Mouse (Mus musculus) megakaryocyte, embryonic 14.5 days (primary cell): ENCODE measurements around the gene 1600015I10Rik. TPM values are rescaled to one million over a fixed set of nuclear protein-coding genes. Genes with fewer than 3 reads are reported as not detected.
"Not testable (repeated sequence)": the region's sequence is repeated elsewhere in the genome, so short reads cannot be mapped to it uniquely, and the experiment has no call there.

Experiments used
- H3K27me3 ChIP-seq: replicated peaks from 2 replicates; pipeline ENCODE3; 2012; ENCODE audit warnings: inconsistent platforms
- H3K36me3 ChIP-seq: replicated peaks from 2 replicates; pipeline ENCODE3; 2012; ENCODE audit warnings: low read length, inconsistent platforms, mixed read lengths
- H3K4me1 ChIP-seq: 2 replicates; pipeline ENCODE4 v1.6.1; 2012; ENCODE audit warnings: inconsistent platforms
- H3K4me3 ChIP-seq: replicated peaks from 2 replicates; pipeline ENCODE3; 2012; ENCODE audit warnings: moderate library complexity, mild to moderate bottlenecking, inconsistent platforms
- H3K9me3 ChIP-seq: 2 replicates; pipeline ENCODE4 v1.6.1; 2012; ENCODE audit warnings: inconsistent platforms
- FLI1 ChIP-seq: IDR thresholded peaks from 2 replicates; pipeline ENCODE4 v1.6.1; 2012; ENCODE audit warnings: low read length, inconsistent platforms, mixed read lengths
- GATA1 ChIP-seq: IDR thresholded peaks from 3 replicates; pipeline ENCODE4 v1.6.1; 2012; ENCODE audit warnings: mixed read lengths, low read length, inconsistent platforms, borderline replicate concordance
- polyA plus RNA-seq: library from polyadenylated mRNA; stranded (reverse); fragments of >175 nt; gene quantifications from 2 replicates; pipeline ENCODE4 v1.2.3, GENCODE M21; 2012; ENCODE audit warnings: low replicate concordance; ENCODE audit not compliant: insufficient read depth

Gene 1600015I10Rik
- not detected in 2 replicates for polyA plus RNA-seq

DNA sequence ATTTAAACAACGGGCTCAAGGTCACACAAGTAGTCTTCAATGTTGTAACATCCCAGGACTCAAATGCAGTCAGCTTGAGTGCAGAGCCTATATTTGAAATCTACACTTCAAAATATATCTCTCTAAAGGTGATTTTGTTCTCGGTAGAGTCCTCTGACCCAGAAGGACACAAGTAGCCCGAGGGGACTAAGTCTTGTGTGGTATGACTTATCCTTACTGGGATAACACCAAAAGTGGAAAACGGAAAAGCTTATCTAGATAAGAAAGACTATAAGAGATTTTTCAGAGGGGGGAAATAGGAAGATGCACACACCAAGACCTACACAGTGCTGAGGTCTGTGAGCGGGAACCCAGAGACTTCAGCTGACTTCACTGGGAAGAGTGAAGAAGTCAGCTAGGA, at the start of gene 1600015I10Rik:
Gene 1600015I10Rik, plus strand, starts transcription at position 301 of the 400 bp plus-strand sequence.
- H3K9me3 ChIP-seq, result peaks cover 4% of the 10 kb centered on the region; the same call in 1 of the 2 replicates
- TF ChIP-seq FLI1, result no peak
- no peak for TF ChIP-seq GATA1
- H3K36me3 ChIP-seq, result no peaks in the 10 kb centered on the region
- H3K4me3 ChIP-seq, result no peak within 1 kb of the TSS
- no peaks in the 10 kb centered on the region for H3K4me1 ChIP-seq
- peaks cover 29% of the 10 kb centered on the region for H3K27me3 ChIP-seq

DNA sequence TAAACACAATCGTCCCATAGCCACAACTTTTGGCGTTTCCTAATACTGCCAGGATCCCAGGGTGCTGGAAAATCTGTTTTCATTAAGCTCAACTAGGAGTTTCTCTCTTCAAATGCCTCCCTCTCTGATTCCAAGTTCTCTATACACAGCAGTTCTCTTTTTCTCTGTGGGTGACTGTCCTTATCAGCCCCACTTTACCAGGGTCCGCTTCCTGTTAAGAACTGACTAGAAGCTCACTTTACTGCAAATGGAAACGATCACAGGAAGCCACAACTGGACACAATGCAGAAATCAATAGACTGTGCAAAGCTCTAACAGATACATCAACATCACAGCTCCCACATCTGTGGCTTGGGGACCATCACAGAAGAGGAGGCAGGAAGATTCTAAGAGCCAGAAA, 35.5 kb upstream of the 1600015I10Rik start:
- Histone ChIP-seq H3K27me3 (no peaks in the 10 kb centered on the region), H3K4me1 (peaks cover 16% of the 10 kb centered on the region), H3K9me3 (peaks cover 10% of the 10 kb centered on the region; the same call in 1 of the 2 replicates), H3K36me3 (no peaks in the 10 kb centered on the region), H3K4me3 (no peak overlapping the region)
- TF ChIP-seq FLI1 (no peak), GATA1 (no peak)

DNA sequence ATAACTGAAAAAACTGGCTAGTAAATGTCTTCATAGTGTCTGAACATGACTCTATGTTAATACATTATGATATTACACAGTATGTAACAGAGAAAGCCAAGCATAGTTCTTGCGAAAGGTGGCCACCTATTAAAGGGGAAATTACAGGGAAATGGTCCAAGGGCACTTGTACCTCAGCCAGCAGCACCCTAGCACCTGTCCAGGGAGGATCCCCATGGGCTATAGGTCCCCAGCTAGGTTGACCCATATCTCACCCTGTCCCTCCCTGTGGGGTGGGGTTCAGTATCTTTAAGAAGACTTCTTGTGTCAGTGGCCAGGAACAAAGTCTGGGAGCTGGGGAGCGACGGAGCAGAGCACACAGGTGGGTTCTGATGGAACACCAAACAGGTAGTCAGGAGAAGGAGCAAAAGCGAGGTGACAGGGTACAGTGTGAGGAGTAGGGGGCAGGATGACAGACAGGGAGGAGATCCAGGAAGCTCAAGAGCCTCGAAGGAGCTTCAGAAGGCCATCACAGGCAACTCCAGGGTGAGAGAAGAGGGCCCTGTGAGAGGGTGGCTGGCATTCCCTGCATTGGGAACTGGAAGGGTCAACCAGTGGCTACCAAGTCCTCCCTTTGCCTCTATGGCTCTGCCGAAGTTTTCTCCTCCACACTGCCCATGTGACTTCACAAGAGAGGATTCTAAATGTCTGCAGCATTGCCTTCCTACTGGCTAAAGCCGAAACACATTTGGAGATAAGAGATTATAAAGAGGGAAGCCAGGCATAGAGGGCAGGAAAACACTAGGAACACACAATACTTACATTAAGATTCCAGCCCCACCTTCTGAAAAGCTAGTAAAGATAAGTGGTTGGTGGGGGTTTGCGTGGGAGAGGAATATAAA, 34.5 kb upstream of the 1600015I10Rik start:
- TF ChIP-seq FLI1, result no peak
- no peak for TF ChIP-seq GATA1
- Histone ChIP-seq H3K4me1 (peaks cover 16% of the 10 kb centered on the region), H3K9me3 (peaks cover 10% of the 10 kb centered on the region; the same call in 1 of the 2 replicates), H3K4me3 (no peak overlapping the region), H3K27me3 (no peaks in the 10 kb centered on the region), H3K36me3 (no peaks in the 10 kb centered on the region)

DNA sequence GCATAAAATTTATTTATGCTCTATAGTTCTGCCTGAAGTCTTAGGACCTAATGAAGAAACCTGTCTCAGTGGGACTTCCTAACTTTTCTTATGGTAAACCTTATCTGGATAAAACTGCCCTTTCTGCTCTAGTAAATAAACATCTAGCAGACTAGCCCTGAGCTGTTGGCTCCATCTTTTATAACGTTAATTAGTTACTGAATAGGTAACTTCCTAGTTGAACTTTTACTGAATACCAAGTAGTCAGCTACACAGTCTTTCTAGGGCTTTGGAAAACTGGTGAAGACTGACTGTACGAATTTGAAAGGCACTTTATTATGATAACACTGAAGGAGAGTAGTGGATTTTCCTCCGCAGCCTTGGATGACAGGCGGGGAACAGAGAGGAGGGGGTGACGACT, 33.8 kb upstream of the 1600015I10Rik start:
- H3K36me3 ChIP-seq, result no peaks in the 10 kb centered on the region
- no peak for TF ChIP-seq GATA1
- TF ChIP-seq FLI1, result no peak
- H3K4me1 ChIP-seq, result peaks cover 16% of the 10 kb centered on the region
- H3K4me3 ChIP-seq, result no peak overlapping the region
- no peaks in the 10 kb centered on the region for H3K27me3 ChIP-seq
- peaks cover 10% of the 10 kb centered on the region; the same call in 1 of the 2 replicates for H3K9me3 ChIP-seq

DNA sequence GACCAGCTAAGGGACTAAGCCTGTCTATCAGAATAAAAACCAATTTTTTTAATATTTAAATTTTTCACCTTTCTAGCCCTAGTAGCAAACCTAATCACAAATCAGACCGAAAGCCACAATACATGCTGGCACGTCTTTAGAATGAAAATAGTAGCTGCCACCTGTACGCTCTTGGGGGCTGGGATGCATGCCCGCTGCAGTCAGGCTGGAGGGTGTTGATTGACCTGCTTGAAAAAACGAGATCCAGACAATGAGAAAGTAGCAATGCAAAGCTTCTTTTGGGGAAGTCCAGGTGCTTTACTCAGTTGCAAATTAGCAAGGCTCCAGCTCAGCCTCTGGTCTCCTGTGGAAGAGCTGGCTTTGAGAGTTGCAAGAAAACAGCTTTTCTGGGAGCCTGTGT, 32.7 kb upstream of the 1600015I10Rik start:
- Histone ChIP-seq H3K27me3 (no peaks in the 10 kb centered on the region), H3K36me3 (no peaks in the 10 kb centered on the region), H3K9me3 (peaks cover 10% of the 10 kb centered on the region; the same call in 1 of the 2 replicates), H3K4me3 (no peak overlapping the region), H3K4me1 (peaks cover 16% of the 10 kb centered on the region)
- no peak for TF ChIP-seq FLI1
- no peak for TF ChIP-seq GATA1

DNA sequence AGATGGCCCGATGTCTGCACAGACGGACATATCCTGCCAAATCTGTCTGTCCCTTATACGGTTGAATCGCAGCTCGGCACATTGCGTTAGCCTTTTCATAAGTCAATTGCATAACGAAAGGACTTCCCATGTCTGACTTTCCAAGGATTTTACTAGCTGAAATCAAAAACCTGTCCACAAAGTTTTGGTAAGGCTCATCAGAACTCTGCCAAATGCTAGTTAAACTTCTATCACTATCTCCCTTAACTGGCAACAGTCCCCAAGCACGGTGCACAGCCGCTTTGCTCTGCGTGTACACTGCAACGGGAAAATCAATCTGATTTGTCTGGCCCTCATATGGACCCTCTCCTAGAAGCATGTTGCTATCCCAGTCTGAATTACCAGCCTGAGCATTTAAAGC, 28.4 kb upstream of the 1600015I10Rik start:
- not testable (repeated sequence) for H3K9me3 ChIP-seq, H3K4me3 ChIP-seq, H3K4me1 ChIP-seq, H3K36me3 ChIP-seq
- peaks cover 10% of the 10 kb centered on the region for H3K27me3 ChIP-seq

DNA sequence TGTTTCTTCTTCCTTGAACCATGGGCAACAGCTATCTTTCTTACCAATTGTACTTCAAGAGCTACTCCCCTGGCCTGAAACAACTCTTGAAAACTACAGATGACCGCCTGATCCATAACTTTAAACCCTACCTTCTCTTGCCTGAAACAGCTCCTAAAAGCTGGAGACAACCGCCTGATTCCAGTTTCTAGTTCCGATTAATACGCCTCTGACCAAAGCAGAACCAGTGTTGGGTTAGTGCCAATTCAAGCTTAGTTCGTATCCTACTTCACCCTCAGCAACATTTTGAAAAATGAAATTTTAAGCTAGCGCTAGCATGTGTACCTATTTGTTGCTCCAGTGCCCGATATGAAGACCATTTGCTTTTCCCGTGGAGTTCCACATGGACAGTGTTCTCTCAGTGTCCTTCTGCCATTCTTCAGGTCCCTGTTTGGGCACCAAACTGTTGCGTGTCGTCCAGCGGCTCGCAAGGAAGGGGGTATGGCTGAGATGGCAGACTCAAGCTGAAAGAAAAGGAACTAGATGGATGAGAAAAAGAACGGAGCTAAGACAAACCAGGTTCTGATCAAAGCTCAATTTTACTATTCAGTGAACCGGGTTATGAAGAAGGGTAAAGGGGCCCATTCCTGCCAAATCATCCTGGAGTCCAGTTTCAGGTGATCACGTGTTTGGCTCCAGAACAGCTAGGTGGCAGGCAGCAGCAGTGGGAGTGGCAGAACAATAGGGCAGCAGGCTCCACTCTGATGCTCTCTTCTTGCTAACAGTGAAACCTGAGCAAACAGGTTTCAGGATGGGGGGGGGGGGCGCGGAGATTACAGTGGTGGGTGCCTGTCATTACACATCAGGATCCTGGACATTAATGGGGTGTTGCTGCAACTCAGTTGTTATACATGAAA, 26.9 kb upstream of the 1600015I10Rik start:
- TF ChIP-seq GATA1 (no peak), FLI1 (no peak)

DNA sequence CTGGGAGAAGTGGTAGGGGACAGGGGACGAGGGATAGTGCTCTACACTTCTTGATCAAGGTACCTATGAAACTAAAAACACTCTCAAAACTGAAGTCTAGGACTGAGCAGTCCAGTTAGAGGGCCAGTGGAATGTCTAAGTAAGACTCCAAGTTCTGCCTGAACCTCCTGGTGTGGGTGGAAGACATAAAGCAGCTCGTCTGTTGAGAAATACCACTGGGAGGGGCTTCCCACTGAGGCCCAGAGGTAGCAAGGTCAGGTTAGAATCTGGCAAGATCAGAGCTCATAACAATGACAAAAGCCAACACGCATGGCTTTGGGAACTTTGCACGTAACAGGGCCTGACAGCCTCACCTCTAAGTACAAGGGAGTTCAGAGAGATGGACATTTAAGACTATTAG, 26.3 kb upstream of the 1600015I10Rik start:
- Histone ChIP-seq H3K4me1 (no peaks in the 10 kb centered on the region), H3K27me3 (peaks cover 20% of the 10 kb centered on the region), H3K36me3 (no peaks in the 10 kb centered on the region), H3K9me3 (no peaks in the 10 kb centered on the region), H3K4me3 (no peak overlapping the region)
- TF ChIP-seq GATA1, result no peak
- no peak for TF ChIP-seq FLI1

More for the DNA sequence above, 26.9 kb upstream of the 1600015I10Rik start:
- Histone ChIP-seq H3K9me3 (no peaks in the 10 kb centered on the region), H3K27me3 (peaks cover 19% of the 10 kb centered on the region), H3K4me3 (no peak overlapping the region), H3K4me1 (no peaks in the 10 kb centered on the region), H3K36me3 (no peaks in the 10 kb centered on the region)

DNA sequence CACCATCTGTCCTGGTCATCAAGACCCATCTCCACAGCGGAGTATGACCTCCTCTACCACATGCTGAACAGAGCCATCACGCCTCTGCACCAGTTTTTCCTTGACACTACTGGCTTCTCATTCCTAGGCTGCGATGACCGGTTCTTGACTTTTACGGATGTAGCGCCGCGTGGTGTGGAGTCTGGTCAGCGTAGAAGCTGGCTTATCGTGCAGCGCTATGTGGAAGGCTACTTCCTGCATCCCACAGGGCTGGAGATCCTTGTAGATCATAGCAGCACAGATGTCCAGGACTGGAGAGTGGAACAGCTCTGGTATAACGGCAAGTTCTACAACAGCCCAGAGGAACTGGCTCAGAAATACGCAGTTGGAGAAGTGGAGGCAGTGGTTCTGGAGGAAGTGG, 24.1 kb upstream of the 1600015I10Rik start:
- H3K4me1 ChIP-seq, result no peaks in the 10 kb centered on the region
- no peak overlapping the region for H3K4me3 ChIP-seq
- no peaks in the 10 kb centered on the region for H3K9me3 ChIP-seq
- H3K27me3 ChIP-seq, result peaks cover 22% of the 10 kb centered on the region
- TF ChIP-seq GATA1, result no peak
- no peak for TF ChIP-seq FLI1
- no peaks in the 10 kb centered on the region for H3K36me3 ChIP-seq

DNA sequence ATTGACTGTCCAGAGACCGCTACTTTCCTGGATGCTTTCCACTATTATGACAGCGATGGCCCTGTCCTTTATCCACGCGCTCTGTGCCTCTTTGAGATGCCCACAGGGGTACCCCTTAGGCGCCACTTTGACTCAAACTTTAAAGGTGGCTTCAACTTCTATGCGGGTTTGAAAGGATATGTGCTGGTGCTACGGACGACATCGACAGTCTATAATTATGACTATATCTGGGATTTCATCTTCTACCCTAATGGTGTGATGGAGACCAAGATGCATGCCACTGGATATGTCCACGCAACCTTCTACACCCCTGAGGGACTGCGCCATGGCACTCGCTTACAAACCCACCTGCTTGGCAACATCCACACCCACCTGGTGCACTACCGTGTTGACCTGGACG, 23.3 kb upstream of the 1600015I10Rik start:
- Histone ChIP-seq H3K36me3 (no peaks in the 10 kb centered on the region), H3K27me3 (peaks cover 22% of the 10 kb centered on the region), H3K4me1 (no peaks in the 10 kb centered on the region), H3K4me3 (no peak overlapping the region), H3K9me3 (no peaks in the 10 kb centered on the region)
- TF ChIP-seq FLI1, result no peak
